Mouse (Mus musculus) liver, embryonic 14.5 days (tissue): Measurements from ENCODE around the gene Clstn2.

Experiments used
- CTCF ChIP-seq: IDR thresholded peaks from 2 replicates; pipeline ENCODE4 v1.5.1; 2016; ENCODE audit warnings: antibody characterized with exemption, low read depth, control low read depth
- EP300 ChIP-seq: IDR thresholded peaks from 2 replicates; pipeline ENCODE4 v1.6.1; 2016; ENCODE audit warnings: antibody characterized with exemption, low read depth

DNA sequence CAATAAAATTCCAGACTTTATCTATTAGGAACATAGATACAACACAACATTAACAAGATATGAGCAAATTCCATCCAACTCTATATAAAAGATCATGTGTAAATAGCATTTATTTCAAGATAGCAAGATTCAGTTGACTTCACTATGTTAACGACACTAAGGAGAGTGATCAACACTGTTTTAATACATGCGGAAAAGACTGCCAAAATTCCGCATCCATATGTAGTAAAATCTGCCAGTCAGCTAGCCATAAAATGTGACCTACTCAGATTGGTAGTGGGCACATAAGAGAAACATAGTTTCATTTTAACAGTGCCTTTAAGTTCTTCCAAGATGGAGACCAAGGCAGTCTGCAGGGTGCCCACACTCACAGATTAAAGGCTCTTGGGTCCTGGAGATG is 434.0 kb downstream of the Clstn2 start:
- TF ChIP-seq CTCF: no peak
- no peak for TF ChIP-seq EP300
